Mouse (Mus musculus): ENCODE data around the gene Calm3. TPM values are rescaled to one million over a fixed set of nuclear protein-coding genes. Genes with fewer than 3 reads are reported as not detected.

Calm3 gene
- polyA plus RNA-seq, 1 experiment from 2014 or later = 527 TPM

- Histone ChIP-seq H3K9ac (no peak overlapping the region), H3K27me3 (ENCODE audit: control insufficient read depth, insufficient read depth, low read length) (no peaks in the 10 kb centered on the region), H3K36me3 (replicated peaks; ENCODE audit: control insufficient read depth, insufficient read depth) (no peaks in the 10 kb centered on the region), H3K9me3 (ENCODE audit: control insufficient read depth, low read length) (no peaks in the 10 kb centered on the region), H3K27ac (no peak overlapping the region), H3K4me1 (replicated peaks; ENCODE audit: control insufficient read depth, insufficient read depth, low read length) (peaks cover 14% of the 10 kb centered on the region), H3K4me2 (replicated peaks) (no peak overlapping the region), H3K4me3 (replicated peaks; ENCODE audit: low read length) (no peak overlapping the region)
- no peak for ATAC-seq (ENCODE audit: low FRiP score)
- DNase-seq (ENCODE audit: low spot score) = no peak
- WGBS = 37% methylated on average over 2 of the region's 2 CpGs
Measured at GRCm38 (mm10) chr7:16928341-16928740, 4.4 kb upstream of the Calm3 start.

GRCm38 (mm10) chr7:16923283-16924036 is 454 bp downstream of the Calm3 start:
- peak overlapping the region; percentile 95 for H3K27ac ChIP-seq
- peaks cover 42% of the 10 kb centered on the region for H3K4me1 ChIP-seq (replicated peaks; ENCODE audit: control insufficient read depth, insufficient read depth, low read length)
- H3K9ac ChIP-seq = peak overlapping the region; percentile 99
- no peaks in the 10 kb centered on the region for H3K27me3 ChIP-seq (ENCODE audit: control insufficient read depth, insufficient read depth, low read length)
- under 1% methylated on average over 38 of the region's 57 CpGs for WGBS
- DNase-seq (ENCODE audit: low spot score) (no peak), ATAC-seq (ENCODE audit: low FRiP score) (peak; percentile 2; the same call in 1 of the 2 replicates)
- peak overlapping the region; percentile 91 for H3K4me3 ChIP-seq (replicated peaks; ENCODE audit: low read length)
- no peaks in the 10 kb centered on the region for H3K9me3 ChIP-seq (ENCODE audit: control insufficient read depth, low read length)
- H3K36me3 ChIP-seq (replicated peaks; ENCODE audit: control insufficient read depth, insufficient read depth) = peaks cover 12% of the 10 kb centered on the region
- H3K4me2 ChIP-seq (replicated peaks) = peak overlapping the region; percentile 96

- no peak for ATAC-seq (ENCODE audit: low FRiP score)
- Histone ChIP-seq H3K27ac (peak overlapping the region; percentile 95), H3K9ac (peak overlapping the region; percentile 99), H3K36me3 (replicated peaks; ENCODE audit: control insufficient read depth, insufficient read depth) (peaks cover 22% of the 10 kb centered on the region), H3K27me3 (ENCODE audit: control insufficient read depth, insufficient read depth, low read length) (no peaks in the 10 kb centered on the region), H3K9me3 (ENCODE audit: control insufficient read depth, low read length) (no peaks in the 10 kb centered on the region), H3K4me1 (replicated peaks; ENCODE audit: control insufficient read depth, insufficient read depth, low read length) (peaks cover 43% of the 10 kb centered on the region), H3K4me3 (replicated peaks; ENCODE audit: low read length) (peak overlapping the region; percentile 91), H3K4me2 (replicated peaks) (peak overlapping the region; percentile 96)
- no peak for DNase-seq (ENCODE audit: low spot score)
- 32% methylated on average over 10 of the region's 10 CpGs for WGBS
Measured at GRCm38 (mm10) chr7:16922360-16922973, 1.4 kb downstream of the Calm3 start.

GRCm38 (mm10) chr7:16921881-16922335 is 2.0 kb downstream of the Calm3 start:
- Histone ChIP-seq H3K4me1 (replicated peaks; ENCODE audit: control insufficient read depth, insufficient read depth, low read length) (peaks cover 43% of the 10 kb centered on the region), H3K36me3 (replicated peaks; ENCODE audit: control insufficient read depth, insufficient read depth) (peaks cover 28% of the 10 kb centered on the region), H3K27me3 (ENCODE audit: control insufficient read depth, insufficient read depth, low read length) (no peaks in the 10 kb centered on the region), H3K4me3 (replicated peaks; ENCODE audit: low read length) (peak overlapping the region; percentile 91), H3K9me3 (ENCODE audit: control insufficient read depth, low read length) (no peaks in the 10 kb centered on the region), H3K9ac (peak overlapping the region; percentile 99), H3K4me2 (replicated peaks) (peak overlapping the region; percentile 96), H3K27ac (peak overlapping the region; percentile 95)
- DNase-seq (ENCODE audit: low spot score) = no peak
- no peak for ATAC-seq (ENCODE audit: low FRiP score)
- WGBS = 25% methylated on average over 6 of the region's 6 CpGs

- DNase-seq (ENCODE audit: low spot score) (no peak), ATAC-seq (ENCODE audit: low FRiP score) (no peak)
- H3K36me3 ChIP-seq (replicated peaks; ENCODE audit: control insufficient read depth, insufficient read depth) = peaks cover 36% of the 10 kb centered on the region
- H3K4me1 ChIP-seq (replicated peaks; ENCODE audit: control insufficient read depth, insufficient read depth, low read length) = peaks cover 43% of the 10 kb centered on the region
- peak overlapping the region; percentile 96 for H3K4me2 ChIP-seq (replicated peaks)
- peak overlapping the region; percentile 99 for H3K9ac ChIP-seq
- WGBS = 30% methylated on average over 21 of the region's 21 CpGs
- H3K4me3 ChIP-seq (replicated peaks; ENCODE audit: low read length) = peak overlapping the region; percentile 91
- no peaks in the 10 kb centered on the region for H3K27me3 ChIP-seq (ENCODE audit: control insufficient read depth, insufficient read depth, low read length)
- peak overlapping the region; percentile 95 for H3K27ac ChIP-seq
- H3K9me3 ChIP-seq (ENCODE audit: control insufficient read depth, low read length) = no peaks in the 10 kb centered on the region
Measured at GRCm38 (mm10) chr7:16920818-16921791, 2.8 kb downstream of the Calm3 start.

GRCm38 (mm10) chr7:16920150-16920579 is 3.7 kb downstream of the Calm3 start:
- no peaks in the 10 kb centered on the region for H3K9me3 ChIP-seq (ENCODE audit: control insufficient read depth, low read length)
- peaks cover 45% of the 10 kb centered on the region for H3K36me3 ChIP-seq (replicated peaks; ENCODE audit: control insufficient read depth, insufficient read depth)
- 76% methylated on average over 7 of the region's 7 CpGs for WGBS
- H3K27ac ChIP-seq = peak overlapping the region; percentile 36; the same call in 1 of the 2 replicates
- H3K9ac ChIP-seq = peak overlapping the region; percentile 42; the same call in 1 of the 2 replicates
- peak overlapping the region; percentile 96 for H3K4me2 ChIP-seq (replicated peaks)
- DNase-seq (ENCODE audit: low spot score) (no peak), ATAC-seq (ENCODE audit: low FRiP score) (no peak)
- H3K4me3 ChIP-seq (replicated peaks; ENCODE audit: low read length) = peak overlapping the region; percentile 10; the same call in 1 of the 2 replicates
- H3K27me3 ChIP-seq (ENCODE audit: control insufficient read depth, insufficient read depth, low read length) = no peaks in the 10 kb centered on the region
- peaks cover 43% of the 10 kb centered on the region for H3K4me1 ChIP-seq (replicated peaks; ENCODE audit: control insufficient read depth, insufficient read depth, low read length)

- Histone ChIP-seq H3K4me1 (replicated peaks; ENCODE audit: control insufficient read depth, insufficient read depth, low read length) (peaks cover 43% of the 10 kb centered on the region), H3K27ac (peak overlapping the region; percentile 36; the same call in 1 of the 2 replicates), H3K4me3 (replicated peaks; ENCODE audit: low read length) (peak overlapping the region; percentile 10; the same call in 1 of the 2 replicates), H3K36me3 (replicated peaks; ENCODE audit: control insufficient read depth, insufficient read depth) (peaks cover 51% of the 10 kb centered on the region), H3K9ac (peak overlapping the region; percentile 42), H3K27me3 (ENCODE audit: control insufficient read depth, insufficient read depth, low read length) (no peaks in the 10 kb centered on the region), H3K9me3 (ENCODE audit: control insufficient read depth, low read length) (no peaks in the 10 kb centered on the region), H3K4me2 (replicated peaks) (peak overlapping the region; percentile 96)
- ATAC-seq (ENCODE audit: low FRiP score) (no peak), DNase-seq (ENCODE audit: low spot score) (no peak)
- WGBS = 75% methylated on average over 13 of the region's 13 CpGs
Measured at GRCm38 (mm10) chr7:16919395-16920149, 4.3 kb downstream of the Calm3 start.

- Histone ChIP-seq H3K27me3 (ENCODE audit: control insufficient read depth, insufficient read depth, low read length) (no peaks in the 10 kb centered on the region), H3K36me3 (replicated peaks; ENCODE audit: control insufficient read depth, insufficient read depth) (peaks cover 58% of the 10 kb centered on the region), H3K4me2 (replicated peaks) (no peak overlapping the region), H3K9ac (no peak overlapping the region), H3K9me3 (ENCODE audit: control insufficient read depth, low read length) (no peaks in the 10 kb centered on the region), H3K27ac (no peak overlapping the region), H3K4me1 (replicated peaks; ENCODE audit: control insufficient read depth, insufficient read depth, low read length) (peaks cover 43% of the 10 kb centered on the region), H3K4me3 (replicated peaks; ENCODE audit: low read length) (no peak overlapping the region)
- DNase-seq (ENCODE audit: low spot score) (no peak), ATAC-seq (ENCODE audit: low FRiP score) (no peak)
- WGBS = 63% methylated on average over 3 of the region's 3 CpGs
Measured at GRCm38 (mm10) chr7:16918670-16919069, 5.2 kb downstream of the Calm3 start.
